Mouse (Mus musculus): ENCODE data around the gene Bmper.

DNA sequence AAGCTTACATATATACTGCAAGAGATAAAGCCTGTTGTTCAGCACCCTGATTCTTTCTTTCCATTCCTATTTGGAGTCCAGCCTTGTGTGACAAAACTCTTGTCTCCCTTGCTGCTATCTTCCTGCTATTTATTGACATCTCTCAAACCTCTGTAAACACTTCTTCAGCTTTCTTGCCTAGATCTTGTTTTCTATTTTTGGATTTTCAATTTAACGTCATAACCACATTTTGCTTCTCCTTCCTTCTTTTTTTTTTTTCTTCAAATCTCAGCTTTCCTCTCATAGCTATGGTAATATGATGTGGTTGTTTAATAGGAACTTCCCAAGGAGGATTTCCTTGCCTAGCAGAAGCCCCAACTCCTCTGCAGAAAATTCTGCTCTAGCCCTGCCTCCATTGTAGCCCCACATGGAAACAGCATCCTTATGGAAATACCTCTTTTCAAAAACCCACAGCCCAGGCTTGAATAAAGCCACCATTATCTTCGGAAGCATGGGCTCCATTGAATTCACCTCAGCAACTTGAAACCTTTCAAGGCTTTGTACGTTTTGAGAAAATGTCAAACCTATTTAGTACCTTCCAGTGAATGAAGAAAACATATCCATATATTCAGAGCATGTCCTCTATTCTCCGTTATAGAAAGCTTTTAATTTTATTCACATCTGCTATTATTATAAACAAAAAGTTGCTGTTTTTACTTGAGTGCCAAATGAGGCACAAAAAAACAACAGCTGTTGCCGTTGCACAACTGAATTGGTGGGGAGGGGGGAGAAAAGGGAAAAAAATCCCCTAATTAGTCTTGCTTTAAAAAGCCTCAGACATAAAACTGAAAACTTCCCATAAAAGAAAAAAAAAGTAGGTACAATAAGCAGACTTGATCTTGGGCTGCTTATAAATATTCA lies 155.2 kb downstream of the Bmper start:
- TF ChIP-seq POLR2A (IDR thresholded peaks at IDR 0.05; ENCODE audit: borderline replicate concordance, extremely low read depth, low read depth, low read length) (no peak), CTCF (IDR thresholded peaks at IDR 0.05; ENCODE audit: insufficient read depth, low read length) (no peak)
